Mouse (Mus musculus): ENCODE measurements around the gene Cfap126.
"Not testable (repeated sequence)": the region's sequence is repeated elsewhere in the genome, so short reads cannot be mapped to it uniquely, and the experiment has no call there.

DNA sequence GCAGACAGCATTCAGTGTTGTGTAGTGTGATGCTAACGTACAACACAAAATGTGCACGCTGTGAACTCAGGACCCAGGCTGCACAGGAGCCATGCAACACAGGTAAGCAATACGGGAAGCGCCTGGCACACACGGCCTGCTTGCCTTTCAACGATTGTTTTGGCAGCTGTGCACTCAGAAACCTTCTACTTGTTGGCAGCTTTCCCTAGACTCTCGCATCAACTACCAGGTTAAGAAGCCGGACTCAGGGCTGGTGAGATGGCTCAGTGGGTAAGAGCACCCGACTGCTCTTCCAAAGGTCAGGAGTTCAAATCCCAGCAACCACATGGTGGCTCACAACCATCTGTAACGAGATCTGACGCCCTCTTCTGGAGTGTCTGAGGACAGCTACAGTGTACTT is 29.3 kb downstream of the Cfap126 start:
- TF ChIP-seq CTCF (IDR thresholded peaks at IDR 0.05; ENCODE audit: control insufficient read depth, insufficient read depth, insufficient read length); MYOD1 (IDR thresholded peaks at IDR 0.05; ENCODE audit: control insufficient read depth, insufficient read length, low read depth); USF1 (IDR thresholded peaks at IDR 0.05; ENCODE audit: low read depth); CEBPB (IDR thresholded peaks at IDR 0.05; ENCODE audit: low read depth): not testable (repeated sequence)
